Mouse (Mus musculus) heart, postnatal 14 days (tissue): ENCODE data around the gene Tmem45a. TPM values are rescaled to one million over a fixed set of nuclear protein-coding genes. Genes with fewer than 3 reads are reported as not detected.
"Not testable (repeated sequence)": the region's sequence is repeated elsewhere in the genome, so short reads cannot be mapped to it uniquely, and the experiment has no call there.

Experiments
- DNase-seq, 2 experiments: peaks; one replicate each; pipeline ENCODE4 v3.0.0; 2021 to 2022
- intact Hi-C: fragments of 180-260 bp; cut with DNase I; formaldehyde crosslinking; loops from one replicate; pipeline ENCODE4 v1.15.1; 2025
- long read RNA-seq, 2 experiments: library from polyadenylated mRNA; stranded (forward); transcript quantifications; one replicate each; pipeline ENCODE4 v2.0.0; 2021
- total RNA-seq, 2 experiments: library from RNA; stranded (reverse); gene quantifications; 2 replicates each; pipeline ENCODE4 v1.2.3; 2021

The Tmem45a gene
- 1 to 10 TPM; 5.0 to 5.7 TPM for total RNA-seq
- long read RNA-seq, experiment 1, transcript Tmem45a-201 (6 exons, 2,701 nt), result major isoform, 8 of 8 reads
- long read RNA-seq, experiment 1, partial matches to known transcripts, result 0 of 8 reads
- long read RNA-seq, experiment 1, other reads (novel, unspliced or antisense), result 0 of 8 reads
- long read RNA-seq, experiment 2, transcript Tmem45a-201 (6 exons, 2,701 nt), result major isoform, 6 of 7 reads
- long read RNA-seq, experiment 2, partial matches to known transcripts, result 0 of 7 reads
- long read RNA-seq, experiment 2, other reads (novel, unspliced or antisense), result 1 of 7 reads

DNA sequence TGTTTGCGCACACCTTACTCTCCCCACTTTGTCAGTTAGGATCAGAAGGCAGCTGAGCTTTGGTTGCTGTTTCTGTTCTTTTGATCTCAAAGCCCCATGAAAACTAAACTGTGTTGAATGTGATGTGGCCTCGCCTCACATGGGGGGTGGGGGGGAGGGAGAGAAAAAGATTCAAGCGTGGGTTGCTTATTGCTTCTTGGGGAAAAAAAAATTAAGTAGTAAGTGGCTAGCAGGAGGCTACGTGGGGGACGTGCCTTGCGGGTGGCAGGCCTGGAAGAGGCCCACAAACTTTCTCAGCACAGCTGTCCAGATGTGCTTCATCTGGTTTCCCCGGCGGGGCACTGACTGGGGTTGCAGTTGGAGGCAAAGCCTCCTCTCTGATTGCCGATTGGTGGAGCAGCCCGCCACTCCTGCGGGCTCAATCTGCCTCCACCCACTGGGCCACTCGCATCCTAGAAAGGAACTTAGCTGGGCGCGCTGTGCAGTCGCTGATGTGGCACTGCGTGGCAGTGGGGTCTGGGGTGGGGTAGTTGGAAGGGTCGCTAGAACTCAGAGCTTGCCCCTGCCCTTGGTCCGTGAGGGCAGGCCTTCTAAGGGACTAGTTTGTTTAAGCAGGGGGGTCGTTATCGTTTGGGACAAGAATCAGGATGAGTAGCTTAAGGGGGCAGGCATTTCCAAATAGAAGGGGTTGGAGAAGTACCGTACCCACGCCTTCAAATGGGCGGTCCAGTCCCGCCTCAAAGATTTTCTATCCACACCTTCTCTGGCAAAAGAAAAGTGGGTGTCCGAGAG lies at the start of gene Tmem45a:
TSS of gene Tmem45a (minus strand) at position 343 of the 792 bp plus-strand sequence.
- intact Hi-C loops, result no loop called here
- DNase-seq, result peak; percentile 89

DNA sequence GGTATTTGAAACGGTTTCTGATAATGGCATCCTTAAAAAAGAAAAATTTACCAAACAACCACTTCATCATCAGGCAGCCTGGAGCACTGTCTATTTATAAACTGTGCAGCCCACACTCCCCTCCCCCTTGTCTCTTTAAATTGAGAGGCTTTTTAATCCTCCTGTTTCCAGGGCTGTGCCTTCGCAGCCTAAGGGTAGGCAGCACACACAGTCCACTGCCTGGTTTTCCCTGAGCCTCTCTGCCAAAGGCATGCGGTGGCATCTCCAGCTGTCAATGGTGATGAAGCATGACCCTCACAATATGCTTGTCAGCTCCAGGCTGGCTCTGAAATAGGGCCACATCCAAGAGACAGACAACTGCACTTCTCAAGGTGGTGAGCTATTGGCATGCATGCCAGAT lies 42.1 kb upstream of the Tmem45a start, which contains the start of gene Lnp1:
TSS of gene Lnp1 (minus strand) at position 39 of the 400 bp plus-strand sequence.
- intact Hi-C loops, result no loop called here

DNA sequence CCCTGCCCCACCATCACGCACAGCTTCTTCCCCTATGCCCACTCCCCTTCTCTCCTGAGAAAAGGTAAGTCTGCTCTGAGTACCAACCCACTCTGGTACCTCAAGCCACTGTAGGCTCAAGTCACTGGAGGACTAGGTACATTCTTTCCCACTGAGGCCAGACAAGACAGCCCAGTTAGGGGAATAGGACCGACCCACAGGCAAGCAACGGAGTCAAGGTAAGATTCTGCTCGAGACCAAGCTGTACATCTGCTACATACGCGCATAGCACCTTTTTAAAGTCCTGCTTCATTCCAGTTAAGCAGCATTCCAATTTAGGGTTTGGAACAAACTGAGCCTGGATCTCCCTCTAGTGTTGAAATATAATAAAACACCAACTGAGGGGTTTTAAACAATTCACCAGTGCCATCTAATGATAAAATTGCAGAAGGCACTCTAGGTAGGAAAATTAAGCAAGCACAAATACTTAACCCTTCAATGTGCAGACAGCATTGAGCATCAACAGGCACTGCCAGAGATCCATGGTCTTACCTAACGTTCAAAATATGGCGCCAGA lies 34.2 kb upstream of the Tmem45a start:
- DNase-seq, result peak in 1 of 2 experiments; percentile 5
- intact Hi-C loops, result loop anchor here (1.0 kb wide), 1 partner anchor 149 kb away; no protein-coding TSS in a partner anchor

More for the DNA sequence above, 42.1 kb upstream of the Tmem45a start, which contains the start of gene Lnp1:
- no peak for DNase-seq

DNA sequence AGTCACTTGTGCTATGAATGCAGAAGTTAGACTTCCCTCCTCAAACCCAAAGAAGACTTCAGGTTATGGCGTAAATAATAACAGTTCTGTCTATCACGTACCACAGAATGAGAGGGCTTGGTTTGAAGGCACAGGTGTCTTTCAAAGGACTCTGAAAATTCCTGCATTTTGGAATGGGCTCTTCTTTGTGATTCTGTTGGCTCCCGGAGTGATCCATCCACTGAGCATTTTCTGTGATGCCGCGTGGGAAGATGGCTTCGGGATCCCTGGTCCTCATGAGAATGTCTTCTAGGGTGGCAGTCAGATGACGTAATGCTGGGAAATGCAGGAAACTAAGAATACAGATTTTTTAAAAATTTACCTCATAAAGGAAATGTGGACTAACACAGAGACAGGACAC lies 31.3 kb upstream of the Tmem45a start:
- intact Hi-C loops, result no loop called here
- no peak for DNase-seq

DNA sequence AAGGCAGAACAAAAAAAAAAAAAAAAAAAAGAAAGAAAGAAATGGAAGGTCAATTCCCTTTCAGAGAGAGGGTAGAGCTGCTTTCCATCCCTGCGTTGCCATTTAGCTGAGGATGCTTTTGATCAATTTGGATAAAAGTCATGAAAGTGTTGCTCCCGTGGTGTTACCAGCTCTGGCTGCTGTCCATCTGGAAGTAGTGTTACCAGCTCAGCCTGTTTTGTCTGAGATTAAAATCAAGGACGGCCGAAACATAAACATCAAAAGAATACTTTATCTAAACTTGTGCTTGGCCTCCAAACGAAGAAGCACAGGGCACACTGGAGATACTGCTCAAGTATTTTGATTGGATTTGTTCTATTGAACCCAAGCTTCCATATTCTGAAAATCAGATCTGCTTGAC lies 23.0 kb upstream of the Tmem45a start:
- intact Hi-C loops, result no loop called here
- DNase-seq, result no peak

DNA sequence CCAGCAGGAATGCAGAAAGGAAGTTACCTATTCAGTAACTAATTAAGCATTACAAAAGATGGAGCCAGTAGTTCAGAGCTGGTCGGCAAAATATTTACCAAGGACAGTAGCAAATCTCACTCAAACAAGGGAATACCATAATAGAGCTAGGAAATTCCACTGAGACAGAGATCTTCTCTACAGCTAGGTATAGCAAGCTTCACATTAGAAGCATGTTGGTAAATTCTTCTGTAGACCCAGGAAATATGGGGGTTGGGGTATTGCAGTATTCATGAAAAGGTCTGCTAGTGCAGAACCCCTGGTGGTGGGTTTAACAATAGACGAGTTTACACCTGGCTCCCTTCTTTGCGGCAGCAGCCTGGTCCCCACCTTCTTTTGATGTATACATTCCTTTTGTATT lies 16.2 kb upstream of the Tmem45a start:
- DNase-seq, intact Hi-C loops: not testable (repeated sequence)

DNA sequence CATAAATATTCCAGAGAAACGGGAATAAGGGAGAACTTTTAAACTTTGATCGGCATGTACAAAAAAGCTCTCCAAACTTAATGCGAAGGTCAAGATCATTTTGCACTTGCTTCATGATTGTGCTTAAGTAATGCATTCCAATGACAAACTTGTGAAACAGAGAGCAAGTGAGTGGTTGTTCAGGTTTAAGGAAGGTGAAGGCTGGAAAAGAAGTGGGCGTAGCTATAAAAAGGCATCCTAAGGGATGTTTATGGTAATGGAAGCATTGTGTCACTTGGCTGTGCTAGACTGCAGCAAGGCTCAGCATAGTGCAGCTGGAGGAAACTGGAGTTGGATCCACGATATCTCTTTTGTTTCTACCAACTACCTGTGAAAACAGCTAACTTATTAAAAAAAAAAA lies 5.6 kb upstream of the Tmem45a start:
- intact Hi-C loops, result no loop called here
- DNase-seq, result no peak

DNA sequence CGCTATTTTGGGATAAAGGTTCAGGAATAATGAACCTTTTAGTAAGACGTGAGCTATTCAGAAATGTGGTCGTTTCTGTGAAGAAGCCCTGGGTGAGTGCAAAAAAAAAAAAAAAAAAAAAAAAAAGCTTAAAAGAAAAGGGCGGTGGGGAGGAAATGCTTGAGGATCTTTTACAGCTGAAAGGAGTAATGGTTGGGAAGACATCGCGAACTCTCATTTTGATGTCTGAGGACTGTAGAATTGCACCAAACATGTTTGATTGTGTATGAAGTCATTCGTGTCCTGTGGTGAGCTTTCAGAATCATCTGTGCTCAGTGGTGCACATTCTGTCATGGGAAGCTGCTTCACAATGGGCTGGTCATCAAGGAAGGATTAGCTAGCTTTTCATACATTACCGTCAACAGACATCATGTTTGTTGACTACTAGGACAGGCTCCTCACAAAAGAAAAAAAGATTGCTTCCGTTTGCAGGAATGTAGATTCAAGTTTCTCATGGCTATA lies 700 bp upstream of the Tmem45a start:
- intact Hi-C loops, result no loop called here
- DNase-seq, result no peak

DNA sequence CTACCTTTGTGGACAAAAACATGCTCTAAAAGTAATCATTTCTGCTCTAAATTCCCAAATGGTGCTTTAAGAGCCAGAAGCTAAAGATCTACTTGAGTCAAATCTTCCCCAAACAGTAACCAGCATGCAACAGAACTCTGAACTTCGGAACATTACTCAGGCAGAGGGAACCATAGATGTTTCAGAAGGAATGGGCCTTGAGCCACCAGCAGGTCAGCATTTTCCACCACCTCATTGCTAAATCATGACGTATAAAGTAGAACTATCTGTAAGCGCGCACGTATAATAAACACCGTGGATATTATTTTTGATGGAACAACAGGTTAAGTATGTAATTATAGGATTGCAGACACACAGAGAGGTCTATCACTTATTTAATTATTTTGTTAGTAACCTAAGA lies 1.2 kb downstream of the Tmem45a start:
- no peak for DNase-seq
- intact Hi-C loops, result no loop called here

DNA sequence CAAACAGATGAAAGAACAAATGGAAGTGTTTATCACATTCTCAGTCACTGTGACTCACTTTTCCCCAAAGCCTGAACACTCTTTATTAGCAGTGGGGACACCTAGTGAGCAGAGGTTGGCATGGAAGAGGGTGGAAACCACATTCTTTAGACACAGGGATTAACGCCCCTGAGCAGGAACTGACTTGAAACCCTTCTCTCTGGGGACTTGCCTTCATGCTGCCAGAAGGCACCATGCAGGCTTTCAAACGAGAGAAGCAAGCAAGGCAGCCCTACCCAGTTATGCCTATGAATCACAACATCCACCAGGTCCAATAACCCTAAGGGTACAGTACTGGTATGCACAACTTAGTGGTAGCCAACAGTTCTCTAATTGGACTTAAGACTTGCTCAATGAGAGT lies 12.6 kb downstream of the Tmem45a start:
- intact Hi-C loops, result no loop called here
- DNase-seq, result no peak

DNA sequence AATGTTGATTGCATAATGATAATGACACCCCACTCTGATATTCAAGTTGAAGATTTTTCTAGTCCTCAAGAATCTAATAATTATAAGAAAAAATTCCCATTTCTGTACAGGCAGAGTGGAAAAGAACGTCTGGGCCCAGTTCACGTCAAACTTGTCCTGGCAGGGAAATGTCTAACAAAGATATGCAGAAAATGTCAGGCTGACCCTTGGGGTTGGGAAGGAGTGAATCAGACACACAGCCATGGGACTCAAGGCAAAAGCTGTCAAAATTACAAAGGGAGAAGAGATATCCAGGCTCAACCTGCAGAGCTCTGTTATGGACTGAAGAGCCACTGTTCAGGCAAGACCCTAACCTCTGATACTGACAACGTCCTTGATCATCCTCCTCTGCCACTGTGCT lies 15.5 kb downstream of the Tmem45a start:
- no peak for DNase-seq
- intact Hi-C loops, result no loop called here

DNA sequence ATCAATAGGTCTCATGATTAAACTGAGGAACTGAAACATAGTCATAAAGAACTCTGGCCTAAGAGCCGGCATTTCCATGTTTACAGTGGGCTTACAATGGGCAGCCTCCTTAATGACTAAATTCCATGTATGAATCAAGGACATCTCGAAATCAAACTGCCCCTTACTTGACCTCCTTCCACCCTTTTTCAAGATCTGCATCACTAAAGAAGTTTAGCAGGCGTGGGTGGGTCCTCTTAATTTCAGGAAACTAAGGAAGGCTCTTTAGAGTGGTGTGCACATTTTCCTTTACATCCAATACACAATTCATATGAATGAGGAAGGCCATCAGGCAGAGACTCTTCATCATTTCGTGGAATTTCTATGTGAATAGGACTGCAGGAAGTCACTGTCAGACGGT lies 17.6 kb downstream of the Tmem45a start:
- DNase-seq, result no peak
- intact Hi-C loops, result no loop called here

DNA sequence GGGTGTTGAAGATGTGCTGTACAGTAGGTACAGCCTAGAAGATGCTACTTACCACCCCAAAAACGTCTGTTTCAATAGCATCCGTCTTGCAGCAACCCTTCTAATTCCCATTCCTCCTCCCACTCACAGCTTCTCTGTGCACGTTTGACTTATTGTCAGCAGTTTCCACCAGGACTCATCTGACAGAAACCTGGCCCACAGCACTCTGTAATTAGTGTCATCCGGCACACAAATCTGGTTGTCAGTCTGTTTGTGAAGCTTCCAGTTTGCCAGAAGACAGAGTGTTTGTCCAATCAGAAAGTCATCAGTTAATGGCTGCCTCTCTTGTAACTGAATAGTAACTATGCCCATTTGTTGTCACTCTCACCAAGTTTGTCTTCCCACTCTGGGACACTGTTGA lies 18.4 kb downstream of the Tmem45a start:
- intact Hi-C loops, result no loop called here
- DNase-seq, result no peak

DNA sequence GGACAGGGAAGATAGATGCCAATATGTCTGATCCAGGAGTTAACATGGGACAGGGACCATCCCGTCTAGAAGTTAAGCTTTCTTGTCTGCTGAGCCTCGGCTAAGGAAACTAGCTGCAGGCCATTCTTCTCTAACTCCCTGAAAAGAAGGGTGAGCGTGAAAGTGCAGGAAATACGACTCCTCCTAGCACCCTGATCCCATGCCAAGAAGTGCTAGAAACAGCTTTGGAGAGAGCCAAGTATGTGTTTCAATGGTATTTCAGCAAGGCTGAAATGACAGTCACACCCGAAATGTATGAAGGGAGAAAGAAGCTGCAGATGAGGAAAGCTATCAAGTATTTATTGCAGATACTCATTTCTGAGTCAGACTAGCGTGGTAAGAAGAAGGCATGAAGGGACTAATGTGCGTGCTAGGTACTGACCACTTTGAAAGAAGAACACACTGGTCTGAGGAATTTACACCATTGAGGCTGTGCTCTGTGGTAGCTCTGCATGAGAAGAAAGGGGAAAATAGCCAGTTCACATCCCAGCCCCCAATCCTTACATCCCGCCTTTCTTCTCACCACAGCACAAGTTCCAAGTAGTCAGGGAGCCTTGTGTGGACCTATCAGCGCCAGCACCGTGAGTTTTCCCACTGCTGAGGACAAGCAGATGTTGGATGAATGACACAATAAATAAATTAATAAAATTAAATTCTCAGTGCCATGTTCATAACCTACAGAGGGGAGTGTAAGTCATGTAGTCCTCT lies 33.0 kb downstream of the Tmem45a start:
- intact Hi-C loops, result no loop called here
- DNase-seq, result peak; percentile 18 to 40

DNA sequence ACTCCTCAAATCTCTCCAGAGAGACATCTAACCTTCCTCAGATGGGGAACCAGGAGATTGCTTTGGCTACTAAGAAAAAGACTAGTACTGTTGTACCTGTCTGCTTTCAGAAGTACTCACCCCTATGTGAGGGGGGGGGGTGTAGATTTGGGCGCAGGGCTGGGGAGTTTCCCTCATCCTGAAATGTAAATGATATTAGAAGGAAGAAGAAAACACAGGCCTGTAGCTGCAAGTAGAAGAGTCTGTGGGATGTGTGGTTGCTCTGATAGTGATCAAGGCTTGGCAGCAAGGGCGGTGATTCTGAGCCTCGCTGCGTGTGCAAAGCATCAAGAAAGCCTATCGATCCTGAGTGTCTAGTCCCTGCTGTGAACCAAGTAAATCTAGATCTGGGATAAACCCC lies 43.0 kb downstream of the Tmem45a start:
- intact Hi-C loops, result no loop called here

DNA sequence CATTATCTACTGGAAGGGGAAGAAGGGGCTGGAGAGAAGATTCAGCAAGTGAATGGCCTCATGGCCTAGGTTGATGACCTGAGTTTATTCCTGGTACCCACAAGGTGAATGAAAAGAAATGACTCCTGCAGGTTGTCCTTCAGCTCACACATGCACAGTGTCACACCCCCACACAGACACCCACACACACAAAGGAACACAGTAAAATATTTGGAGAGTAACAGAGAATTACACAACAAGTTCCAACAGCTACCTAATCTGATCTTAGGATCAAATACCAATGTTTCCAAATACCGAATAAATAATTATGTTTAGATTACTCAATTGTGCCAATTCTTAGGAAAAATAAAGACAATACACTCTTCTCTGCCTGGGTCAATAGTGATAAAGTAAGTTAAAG lies 52.7 kb downstream of the Tmem45a start:
- intact Hi-C loops, result no loop called here
- DNase-seq, result no peak

More for the DNA sequence above, 43.0 kb downstream of the Tmem45a start:
- DNase-seq, result no peak

DNA sequence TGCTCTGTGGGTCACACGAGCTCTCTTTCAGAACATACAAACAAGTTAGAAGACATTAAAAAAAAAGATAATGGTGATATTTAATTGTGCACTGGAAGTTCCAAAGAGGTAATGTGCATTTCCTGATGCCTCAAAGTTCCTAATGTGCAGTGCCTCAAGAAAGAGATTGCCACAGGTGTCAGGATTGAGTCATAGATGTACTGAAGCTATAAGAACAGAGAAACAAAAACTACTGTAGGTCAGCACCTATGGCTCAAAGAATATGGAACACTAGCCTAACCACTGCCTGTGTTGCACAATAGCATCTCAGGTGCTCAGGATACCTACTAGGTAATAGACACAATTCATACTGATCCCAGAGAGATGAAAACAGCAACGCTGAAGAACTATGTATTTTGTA lies 54.0 kb downstream of the Tmem45a start:
- DNase-seq, result no peak
- intact Hi-C loops, result no loop called here

DNA sequence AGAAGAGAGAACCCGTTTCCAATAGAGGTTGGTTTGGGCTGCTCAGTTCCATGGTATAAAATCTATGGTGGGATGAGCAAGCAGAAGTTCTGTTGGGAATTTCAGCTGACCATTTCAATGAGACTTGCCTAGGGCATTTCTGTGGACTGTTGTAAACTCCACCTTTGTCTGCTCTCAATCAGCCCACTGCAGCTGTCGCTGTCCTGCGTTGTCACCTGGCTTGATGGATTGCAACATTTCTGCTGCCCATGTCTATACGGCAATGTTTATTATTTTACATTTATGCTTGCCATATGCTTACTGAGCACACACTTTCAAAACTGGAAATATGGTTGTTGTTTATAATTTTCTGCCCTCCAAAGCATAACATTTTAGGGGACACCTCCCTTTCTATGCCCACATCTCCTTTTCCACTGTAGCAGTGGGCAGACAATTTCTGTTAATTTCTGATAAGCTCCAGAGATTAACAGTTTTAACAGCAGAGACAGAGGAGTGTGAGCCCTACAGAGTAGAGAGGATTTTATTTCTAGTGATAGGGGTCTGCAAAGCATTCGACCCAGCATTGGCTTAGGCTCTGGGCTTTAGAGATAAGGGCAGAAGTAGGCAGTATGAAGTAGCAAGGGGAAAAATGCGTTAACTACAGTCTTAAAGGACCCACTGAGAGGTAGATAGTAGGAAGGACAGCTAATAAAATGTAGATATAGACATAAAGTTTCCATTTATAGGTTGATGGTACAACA lies 84.4 kb downstream of the Tmem45a start:
- intact Hi-C loops, result no loop called here
- DNase-seq, result no peak

DNA sequence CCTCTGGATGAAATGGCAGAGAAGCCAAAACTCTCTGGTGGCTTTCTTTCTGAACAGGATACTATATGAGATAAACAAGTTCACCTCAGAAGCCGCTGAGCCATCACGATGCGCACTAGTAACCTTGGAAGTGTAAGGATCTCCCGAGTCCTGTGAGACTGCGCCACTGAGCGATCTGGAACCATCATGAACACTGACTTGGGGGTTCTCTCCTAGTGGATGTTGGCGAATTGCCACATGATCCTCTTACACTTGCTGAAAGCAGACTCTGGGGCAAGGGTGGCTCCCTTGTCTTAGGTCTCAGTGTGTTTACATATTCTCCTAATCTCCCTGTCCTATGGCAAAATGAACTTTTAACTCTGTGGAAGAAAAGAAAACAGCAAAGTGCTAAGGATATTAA lies 85.0 kb downstream of the Tmem45a start:
- intact Hi-C loops, result loop anchor here (1.0 kb wide), 1 partner anchor 118 kb away; no protein-coding TSS in a partner anchor
- DNase-seq, result no peak

DNA sequence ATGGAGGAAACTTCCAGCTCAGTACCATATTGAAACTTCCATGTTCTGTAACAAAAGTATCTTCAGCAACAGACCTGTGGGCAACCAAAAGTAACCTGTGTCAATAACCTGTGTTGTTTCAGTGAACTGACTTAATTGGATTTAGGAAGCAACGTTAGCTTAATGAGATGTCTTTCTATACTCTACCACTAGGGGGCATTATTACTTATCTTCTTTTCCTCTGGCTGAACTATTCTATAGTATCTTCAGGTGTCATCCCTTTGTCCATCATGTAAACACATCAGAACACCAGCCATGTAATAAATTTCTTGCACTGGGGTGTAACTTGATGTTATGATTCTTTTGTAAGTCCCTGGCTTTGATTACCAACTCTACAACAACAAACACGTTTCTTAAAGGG lies 85.5 kb downstream of the Tmem45a start:
- intact Hi-C loops, result loop anchor here (1.0 kb wide), 1 partner anchor 119 kb away; no protein-coding TSS in a partner anchor
- no peak for DNase-seq
